Mouse (Mus musculus): ENCODE measurements around the gene Wnt16.

DNA sequence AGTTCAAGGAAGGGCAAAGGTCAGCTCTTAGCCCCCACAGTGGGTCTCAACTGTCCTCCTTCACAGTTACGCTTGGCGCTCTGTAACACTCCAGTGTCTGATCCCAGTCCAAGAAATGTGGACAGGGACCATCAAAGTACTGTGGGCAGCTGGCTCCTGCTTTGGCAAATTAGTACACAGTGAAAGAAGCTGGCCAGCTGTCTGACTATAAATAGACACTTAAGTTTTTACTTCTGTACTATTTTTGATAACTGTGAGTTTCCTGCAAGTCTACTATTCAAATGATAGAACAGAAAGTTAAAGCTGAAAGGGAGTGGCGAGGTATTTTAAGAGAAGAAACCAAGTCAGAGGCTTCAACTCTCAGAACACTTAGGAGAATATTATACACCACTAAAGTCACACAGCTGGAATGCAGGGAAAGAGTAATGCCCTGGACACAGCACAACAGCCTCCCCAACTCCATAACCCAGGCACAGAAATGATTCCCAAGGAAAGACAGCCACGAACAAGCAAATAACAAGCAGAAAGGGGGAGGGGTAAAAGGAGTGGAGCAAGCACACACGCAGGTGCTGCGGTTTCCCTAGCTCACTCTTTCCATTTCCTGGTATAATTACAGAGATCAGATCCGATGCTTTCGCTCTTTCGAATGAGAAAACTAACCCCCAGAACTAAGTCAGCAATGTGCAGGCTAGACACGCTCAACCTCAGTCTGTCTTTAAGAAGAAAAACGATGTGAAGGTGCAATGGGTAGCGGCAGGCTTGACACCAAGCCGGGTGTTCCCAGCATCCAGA lies 42.3 kb downstream of the Wnt16 start:
- TF ChIP-seq CTCF (IDR thresholded peaks at IDR 0.05 in 2 of 3, conservative IDR thresholded peaks at IDR 0.05 in 1 of 3; ENCODE audit: control insufficient read depth in 1 of 3, insufficient read depth in 1 of 3, low read depth in 2 of 3, low read length in 3 of 3, poor library complexity in 1 of 3, severe bottlenecking in 1 of 3) (no peak), GATA1 (IDR thresholded peaks at IDR 0.05; ENCODE audit: low read depth, low read length) (no peak), RCOR1 (IDR thresholded peaks at IDR 0.05; ENCODE audit: low read depth, low read length) (no peak), EP300 (IDR thresholded peaks at IDR 0.05; ENCODE audit: low read depth in 1 of 2, low read length in 2 of 2) (no peak), MAX (IDR thresholded peaks at IDR 0.05; ENCODE audit: low read length) (no peak), ZC3H11A (IDR thresholded peaks at IDR 0.05; ENCODE audit: low read depth, low read length) (no peak), JUND (IDR thresholded peaks at IDR 0.05; ENCODE audit: low read depth, low read length) (no peak), NRF1 (IDR thresholded peaks at IDR 0.05; ENCODE audit: insufficient read depth, low read depth, low read length, poor library complexity, severe bottlenecking) (no peak), ZMIZ1 (IDR thresholded peaks at IDR 0.05; ENCODE audit: low read depth, low read length) (no peak), CHD1 (IDR thresholded peaks at IDR 0.05; ENCODE audit: low read depth, low read length) (no peak), POLR2A (IDR thresholded peaks at IDR 0.05; ENCODE audit: control insufficient read depth in 1 of 2, insufficient read depth in 1 of 2, low read depth in 1 of 2, low read length in 2 of 2, poor library complexity in 1 of 2) (no peak)
